ENCODE assay signal across 10 mouse cellular contexts in the genomic region with DNA sequence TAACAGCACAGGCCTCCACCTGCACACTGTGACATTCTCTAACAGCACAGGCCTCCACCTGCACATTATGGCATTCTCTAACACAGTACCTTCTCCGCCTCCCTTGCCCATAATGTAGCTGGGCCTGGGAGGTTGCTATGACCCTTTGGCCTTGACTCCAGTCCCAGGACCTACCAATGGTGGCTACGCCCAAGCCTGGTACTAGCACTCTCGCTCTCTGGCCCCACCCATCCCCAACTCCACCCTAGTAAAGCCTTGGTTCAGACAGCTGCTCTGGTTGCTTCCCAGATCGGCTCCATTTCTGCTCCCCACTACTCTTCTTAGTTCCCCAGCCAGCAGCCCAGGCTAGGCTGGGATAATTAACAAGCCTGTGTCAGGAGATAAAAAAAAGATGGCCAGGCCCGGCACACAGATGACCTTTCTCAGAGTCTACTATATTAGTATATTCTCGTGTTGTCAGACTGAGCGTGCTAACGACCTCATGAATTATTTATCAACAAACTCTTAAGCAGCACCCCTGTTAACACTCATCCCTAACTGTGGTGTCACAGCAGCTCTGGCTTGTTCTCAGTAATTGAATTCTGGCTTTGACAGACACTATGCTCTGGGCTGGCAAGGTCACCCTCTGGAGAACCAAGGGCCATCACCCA. TPM values are rescaled to one million over a fixed set of nuclear protein-coding genes. Genes with fewer than 3 reads are reported as not detected.
A peak's percentile ranks its signal among the peaks of the same experiment; 100 is the strongest.
DNase-seq lines count a peak whose midpoint lies in the region; ATAC-seq and TF ChIP-seq lines count a peak whose summit lies in the region.
"Had no signal": no experiment of that assay in that cellular context is flagged by ENCODE, and none has a peak within 500 bp of the region (broad histone marks: within the 10 kb centered on the region; RNA-seq: fewer than 3 reads in every experiment).

No protein-coding gene starts in this region.

- H3K27me3 ChIP-seq in kidney, adult 2 months (replicated peaks; ENCODE audit: control insufficient read depth, insufficient read depth, low read length): no peaks in the 10 kb centered on the region
- no peaks in the 10 kb centered on the region for H3K27me3 ChIP-seq in forebrain, embryonic 13.5 days
- H3K27me3 ChIP-seq in liver, embryonic 12.5 days (replicated peaks): no peaks in the 10 kb centered on the region
- H3K27me3 ChIP-seq in neural tube, embryonic 15.5 days (replicated peaks): no peaks in the 10 kb centered on the region

- no peaks in the 10 kb centered on the region for H3K9me3 ChIP-seq in forebrain, embryonic 13.5 days (replicated peaks)
- H3K9me3 ChIP-seq in liver, embryonic 12.5 days (replicated peaks): no peaks in the 10 kb centered on the region
- H3K9me3 ChIP-seq in neural tube, embryonic 15.5 days (replicated peaks): no peaks in the 10 kb centered on the region

- H3K36me3 ChIP-seq in kidney, adult 2 months (ENCODE audit: control insufficient read depth, insufficient read depth, low read length): no peaks in the 10 kb centered on the region
- H3K36me3 ChIP-seq in forebrain, embryonic 13.5 days (ENCODE audit: poor library complexity, severe bottlenecking): no peaks in the 10 kb centered on the region; the same call in 1 of the 2 replicates
- peaks cover 5% of the 10 kb centered on the region; the same call in 1 of the 2 replicates for H3K36me3 ChIP-seq in liver, embryonic 12.5 days
- H3K36me3 ChIP-seq in neural tube, embryonic 15.5 days: no peaks in the 10 kb centered on the region; the same call in 1 of the 2 replicates

- peak; percentile 71 for ATAC-seq in forebrain, embryonic 13.5 days
- ATAC-seq in liver, embryonic 12.5 days: 0 out of 2 replicates have a peak, but pooled peaks have one; percentile 22
- no peak for ATAC-seq in neural tube, embryonic 15.5 days (ENCODE audit: low FRiP score)

- no peak overlapping the region for H3K4me2 ChIP-seq in forebrain, embryonic 13.5 days
- no peak overlapping the region for H3K4me2 ChIP-seq in liver, embryonic 12.5 days
- H3K4me2 ChIP-seq in neural tube, embryonic 15.5 days: no peak overlapping the region

- TF ChIP-seq POLR2A in kidney, adult 2 months (IDR thresholded peaks at IDR 0.05; ENCODE audit: low read depth, low read length): no peak

- peak overlapping the region; percentile 0; the same call in 1 of the 2 replicates for H3K9ac ChIP-seq in forebrain, embryonic 13.5 days
- no peak overlapping the region for H3K9ac ChIP-seq in liver, embryonic 12.5 days
- no peak overlapping the region for H3K9ac ChIP-seq in neural tube, embryonic 15.5 days (replicated peaks)

- H3K4me3 ChIP-seq in kidney, adult 2 months (ENCODE audit: insufficient read depth, low read depth, low read length): no peak overlapping the region
- no peak overlapping the region for H3K4me3 ChIP-seq in forebrain, embryonic 13.5 days
- H3K4me3 ChIP-seq in liver, embryonic 12.5 days: no peak overlapping the region
- H3K4me3 ChIP-seq in neural tube, embryonic 15.5 days (replicated peaks): no peak overlapping the region
- H3K4me3 ChIP-seq: myocyte had no signal

- WGBS in kidney, adult 2 months: 59% methylated on average over 8 of the region's 8 CpGs
- 25% methylated on average over 8 of the region's 8 CpGs for WGBS in forebrain, embryonic 13.5 days
- 67% methylated on average over 8 of the region's 8 CpGs for WGBS in liver, embryonic 12.5 days (ENCODE audit: insufficient replicate concordance)
- 38% methylated on average over 8 of the region's 8 CpGs for WGBS in neural tube, embryonic 15.5 days

- no peak for TF ChIP-seq CTCF in kidney, adult 2 months (conservative IDR thresholded peaks at IDR 0.05; ENCODE audit: insufficient read depth, insufficient read length, low read depth, low read length)

- peak overlapping the region; percentile 26; the same call in 1 of the 2 replicates for H3K27ac ChIP-seq in kidney, adult 2 months (ENCODE audit: insufficient read depth, low read depth, low read length)
- peak overlapping the region; percentile 51 for H3K27ac ChIP-seq in forebrain, embryonic 13.5 days
- H3K27ac ChIP-seq in liver, embryonic 12.5 days: no peak overlapping the region
- H3K27ac ChIP-seq in neural tube, embryonic 15.5 days (replicated peaks): 0 out of 2 replicates have a peak overlapping the region, but pooled peaks have one; percentile 19

- no peaks in the 10 kb centered on the region for H3K4me1 ChIP-seq in kidney, adult 2 months (ENCODE audit: control insufficient read depth, insufficient read depth, low read length)
- H3K4me1 ChIP-seq in forebrain, embryonic 13.5 days: peaks cover 30% of the 10 kb centered on the region
- peaks cover 6% of the 10 kb centered on the region; the same call in 1 of the 2 replicates for H3K4me1 ChIP-seq in liver, embryonic 12.5 days
- H3K4me1 ChIP-seq in neural tube, embryonic 15.5 days: peaks cover 33% of the 10 kb centered on the region

- DNase-seq in kidney, adult 2 months: peak; percentile 14
- DNase-seq in kidney, postnatal 25 days: no peak
- no peak for DNase-seq in adrenal gland, adult 18-20 months (ENCODE audit: low spot score in 2 of 2)
- no peak for DNase-seq in frontal cortex, postnatal 36 days (ENCODE audit: low spot score in 2 of 2)
- DNase-seq in left cerebral cortex, adult 9 months (ENCODE audit: low spot score in 2 of 2): no peak
- DNase-seq: gastrocnemius, postnatal 10 days had no signal

RNA-seq across cellular contexts. Expression of gene Fbrsl1, which starts 42.1 kb away (rescaled TPM):
- 38.2 and 47.0 TPM in 2 replicates for polyA plus RNA-seq in kidney, adult 2 months (2012; rRNA removed)
- polyA plus RNA-seq in forebrain, embryonic 13.5 days (2015; fragmentation: Nextera tagmentation; extraction: Ambion mirVana): 22.8 and 23.3 TPM in 2 replicates
- 9.8 TPM in 2 replicates for polyA plus RNA-seq in liver, embryonic 12.5 days (2016; fragmentation: Nextera tagmentation; extraction: Ambion mirVana)
- polyA plus RNA-seq in neural tube, embryonic 15.5 days (2015; fragmentation: Nextera tagmentation; extraction: Ambion mirVana): 16.7 and 19.7 TPM in 2 replicates
- 10 to 100 TPM; 60.7 to 65.7 TPM for total RNA-seq in adrenal gland, adult 18-20 months (2021)
